Mouse (Mus musculus): ENCODE data around the gene Rnase10.
A peak's percentile ranks its signal among the peaks of the same experiment; 100 is the strongest.
"Not testable (repeated sequence)": the region's sequence is repeated elsewhere in the genome, so short reads cannot be mapped to it uniquely, and the experiment has no call there.

Rnase10 gene

DNA sequence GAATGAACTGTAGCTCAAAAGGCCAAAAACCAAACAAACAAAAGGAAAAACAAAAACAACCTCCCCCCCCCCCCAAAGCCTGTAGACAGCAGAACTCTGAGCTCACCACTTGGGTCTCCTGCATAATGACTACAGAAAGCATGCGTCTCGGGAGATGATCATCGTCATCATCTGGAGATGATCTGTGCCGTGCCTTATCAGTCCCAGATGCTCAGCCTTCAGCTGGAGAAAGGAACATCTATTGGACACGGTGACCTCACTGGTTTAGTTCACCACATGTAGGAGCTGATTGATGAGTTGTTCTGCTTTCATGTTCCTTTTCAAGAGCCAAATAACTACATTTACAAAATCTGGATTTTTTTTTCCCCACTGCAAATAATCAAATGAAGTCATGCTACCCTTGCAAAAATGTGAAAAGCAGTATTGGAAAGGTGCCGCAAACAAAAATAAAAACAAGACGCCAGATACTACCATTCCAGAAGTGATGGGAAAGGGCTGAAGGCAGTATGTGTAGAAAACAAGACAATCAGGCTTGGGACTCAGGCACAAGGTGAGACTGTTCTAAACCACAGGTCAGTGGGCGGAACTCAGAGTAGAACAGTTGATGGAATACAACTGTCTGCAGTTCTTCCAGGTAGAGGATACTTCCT, at the start of gene Rnase10:
Rnase10 (plus strand) TSS at position 600 of the 650 bp plus-strand sequence.
- DNase-seq = no peak

DNA sequence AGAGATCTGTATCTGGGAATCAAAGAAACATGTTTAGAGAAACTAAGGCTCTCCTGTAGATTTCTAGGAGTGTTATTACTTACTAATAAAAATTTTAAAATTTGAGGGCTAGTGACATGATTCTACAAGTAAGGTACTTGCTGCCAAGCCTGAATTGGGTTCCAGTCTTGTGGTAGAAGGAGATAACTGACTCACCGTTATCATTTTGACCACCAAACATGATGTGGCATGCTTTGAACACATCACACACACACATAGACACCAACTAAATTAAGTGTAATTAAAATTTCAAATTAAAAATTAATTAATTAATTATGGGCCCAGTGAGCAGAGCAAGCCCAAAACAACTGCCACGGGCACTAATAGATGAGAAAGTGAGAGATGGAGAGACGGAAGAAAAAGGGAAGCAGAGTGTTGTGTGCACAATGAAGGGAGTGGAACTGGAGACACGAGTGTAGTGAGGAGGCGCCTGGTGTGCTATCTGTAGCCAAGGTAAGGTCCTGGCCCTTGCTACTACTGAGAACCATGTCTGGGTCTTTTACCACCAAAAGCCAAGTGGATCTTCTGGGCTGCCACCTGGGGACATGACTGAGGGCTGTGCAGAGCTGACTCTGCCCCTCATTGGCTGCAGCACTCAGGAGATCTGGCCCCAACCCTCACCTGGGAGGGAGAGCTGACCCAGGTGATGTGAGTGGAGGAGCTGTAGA, 49.1 kb upstream of the Rnase10 start:
- DNase-seq = not testable (repeated sequence)

DNA sequence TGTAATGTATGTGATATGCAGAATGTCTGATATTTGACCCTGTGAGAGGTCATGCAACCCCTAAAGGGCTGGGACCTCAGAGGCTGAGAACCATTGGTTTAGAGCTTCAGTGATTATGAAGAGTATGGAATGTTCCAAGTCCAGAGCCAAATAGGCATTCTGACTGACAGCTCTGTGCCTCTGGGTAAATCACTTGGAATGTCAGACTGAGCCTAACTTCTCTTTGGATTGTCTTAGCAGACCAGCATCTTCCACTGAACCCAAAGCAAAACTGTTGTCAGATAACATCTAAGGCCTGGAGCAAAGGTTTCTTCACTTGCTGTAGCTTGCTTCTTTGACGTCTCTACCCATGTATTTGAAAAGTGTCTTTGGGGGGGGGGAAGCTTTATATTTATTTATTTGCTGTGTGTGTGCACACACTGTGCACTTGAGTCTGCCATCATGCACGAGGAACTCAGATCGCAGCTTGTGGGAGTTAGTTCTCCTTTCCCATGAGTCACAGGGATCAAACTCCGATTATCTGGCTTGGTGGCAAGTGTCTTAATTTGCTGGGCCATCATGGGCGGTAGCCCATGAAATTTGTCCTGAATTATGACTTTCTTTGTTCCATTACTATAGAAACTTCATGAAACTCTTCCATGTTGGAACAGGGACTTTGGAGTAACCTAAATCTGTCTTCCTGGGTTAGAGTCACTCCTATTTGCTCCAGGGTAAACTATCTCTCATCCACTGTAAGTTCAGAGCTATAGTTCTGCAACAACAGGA, 39.2 kb upstream of the Rnase10 start:
- no peak for DNase-seq

DNA sequence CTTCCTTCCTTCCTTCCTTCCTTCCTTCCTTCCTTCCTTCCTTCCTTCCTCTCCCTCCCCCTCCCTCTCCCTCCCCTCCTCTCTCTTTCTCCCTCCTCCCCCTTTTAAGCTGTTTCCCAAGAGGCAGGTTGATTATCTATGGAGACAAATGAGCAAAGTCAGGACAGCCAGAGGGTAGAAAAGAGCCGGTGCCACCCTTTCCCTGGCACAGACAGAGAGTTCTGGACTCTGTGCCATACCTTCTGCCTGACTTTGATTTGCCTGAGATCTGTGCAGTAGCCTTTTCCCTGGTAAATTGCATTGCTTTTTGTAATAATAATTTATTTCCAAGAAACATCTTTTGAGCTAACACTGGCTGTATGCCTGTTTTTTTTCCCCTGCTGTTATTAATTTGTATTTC, 38.5 kb upstream of the Rnase10 start:
- no peak for DNase-seq

DNA sequence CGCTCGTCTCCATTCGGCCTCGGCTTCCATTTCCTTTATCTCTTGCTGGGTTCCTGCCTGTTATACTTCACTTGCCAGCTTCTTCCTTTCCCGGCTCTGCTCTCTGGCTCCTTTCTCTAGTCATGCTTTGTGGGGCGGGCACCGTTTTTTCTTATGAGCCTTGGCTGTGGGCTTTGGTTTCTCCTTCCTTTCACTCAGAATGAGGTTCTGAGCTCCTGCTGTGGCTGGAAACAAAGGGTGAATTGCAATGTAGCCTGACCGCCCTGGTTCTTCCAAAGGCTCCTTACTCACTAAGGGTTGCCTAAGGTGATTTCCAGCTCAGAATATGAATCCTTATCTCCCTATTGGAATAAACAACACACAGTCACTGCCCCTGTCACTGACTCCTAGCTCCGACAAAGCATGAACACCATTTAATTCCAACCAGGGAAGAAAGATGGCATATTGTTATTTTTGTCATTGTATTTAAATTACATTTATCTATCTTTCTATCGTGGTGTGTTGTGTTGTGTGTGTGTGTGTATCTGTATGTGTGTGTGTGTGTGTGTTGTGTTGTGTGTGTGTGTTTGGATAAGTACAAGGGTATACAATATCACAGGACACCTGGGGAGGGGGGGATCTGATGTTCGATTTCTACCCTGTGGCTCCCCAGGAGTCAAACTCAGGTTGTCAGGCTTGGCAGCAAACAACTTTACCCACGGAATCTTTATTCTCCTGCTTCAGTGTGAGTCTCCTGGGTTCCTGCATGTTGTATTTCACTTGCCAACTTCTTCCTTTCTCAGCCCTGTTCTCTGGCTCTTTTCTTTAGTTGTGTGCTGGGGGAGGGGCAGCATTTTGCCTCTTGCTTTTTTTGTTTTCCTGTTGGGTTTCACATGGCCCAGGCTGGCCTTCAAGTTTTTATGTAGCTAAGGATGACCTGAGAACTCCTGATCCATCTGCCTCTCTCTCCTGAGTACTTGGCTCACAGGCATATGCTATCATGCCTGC, 37.7 kb upstream of the Rnase10 start:
- peak; percentile 43 for DNase-seq

DNA sequence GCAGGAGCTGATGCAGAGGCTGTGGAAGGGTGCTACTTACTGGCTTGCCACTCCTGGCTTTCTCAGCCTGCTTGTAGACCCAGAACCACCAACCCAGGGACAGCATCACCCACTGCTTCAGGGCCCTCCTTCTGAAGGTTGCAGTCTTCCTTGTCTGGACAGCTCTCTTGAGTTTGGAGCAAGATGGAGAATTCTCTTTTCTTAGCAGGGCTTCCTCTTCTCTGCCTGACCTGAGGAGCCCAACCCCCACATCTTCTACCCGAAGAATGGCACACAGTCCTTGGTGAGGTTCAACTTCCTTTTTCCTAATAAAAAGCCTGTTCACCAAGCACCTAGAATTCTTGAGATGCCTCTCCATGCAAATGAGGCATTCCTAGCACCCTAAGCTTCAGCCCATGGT, 36.7 kb upstream of the Rnase10 start:
- DNase-seq = no peak

DNA sequence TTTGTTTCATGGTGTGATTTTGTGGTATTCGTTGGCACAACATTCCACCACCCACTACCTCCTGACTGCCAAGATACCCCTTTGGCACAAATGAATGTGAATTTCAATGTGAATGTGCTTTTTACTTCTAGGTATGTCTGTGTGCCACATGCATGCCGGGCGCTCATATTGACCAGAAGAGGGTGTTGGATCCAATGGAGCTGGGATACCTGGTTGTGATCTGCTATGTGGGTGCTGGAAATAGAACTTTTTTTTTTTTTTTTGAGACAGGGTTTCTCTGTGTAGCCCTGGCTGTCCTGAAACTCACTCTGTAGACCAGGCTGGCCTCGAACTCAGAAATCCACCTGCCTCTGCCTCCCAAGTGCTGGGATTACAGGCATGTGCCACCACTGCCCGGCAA, 34.5 kb upstream of the Rnase10 start:
- not testable (repeated sequence) for DNase-seq

DNA sequence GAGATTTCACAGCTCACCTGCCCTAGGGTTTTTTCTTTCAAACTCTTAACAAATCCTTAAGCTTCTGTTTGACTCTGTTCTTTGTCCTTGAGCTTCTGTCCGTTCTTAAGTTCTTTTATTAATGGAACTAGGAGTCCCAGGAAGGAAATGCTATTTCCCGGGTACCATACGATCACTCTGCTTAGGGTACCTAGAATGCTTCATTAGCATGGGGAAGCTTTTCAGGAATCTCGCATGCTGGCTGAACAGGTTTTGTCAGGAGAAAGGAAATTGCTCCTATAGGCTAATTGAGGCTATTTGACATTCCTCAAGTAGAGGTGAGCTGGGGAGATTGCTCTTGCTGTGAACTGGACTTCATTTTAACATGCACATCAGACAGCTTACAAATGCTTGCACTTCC, 33.9 kb upstream of the Rnase10 start:
- no peak for DNase-seq

DNA sequence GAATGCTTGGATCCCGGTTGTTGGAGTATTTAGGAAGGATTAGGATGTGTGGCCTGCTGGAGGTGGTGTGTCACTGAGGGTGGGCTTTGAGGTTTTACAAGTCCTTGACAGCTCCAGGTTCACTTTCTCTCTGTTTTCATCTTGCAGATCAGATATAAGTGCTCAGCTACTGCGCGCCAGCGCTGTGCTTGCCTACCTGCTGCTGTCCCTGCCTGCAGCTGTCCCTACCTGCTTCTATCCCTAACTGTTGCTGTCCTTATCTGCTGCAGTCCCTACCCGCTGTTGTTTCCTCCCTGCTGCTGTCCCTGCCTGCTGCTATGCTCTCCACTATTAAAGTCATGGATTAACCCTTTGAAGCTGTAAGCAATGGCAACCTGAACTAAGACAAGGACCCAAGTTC, 32.5 kb upstream of the Rnase10 start:
- DNase-seq = no peak

DNA sequence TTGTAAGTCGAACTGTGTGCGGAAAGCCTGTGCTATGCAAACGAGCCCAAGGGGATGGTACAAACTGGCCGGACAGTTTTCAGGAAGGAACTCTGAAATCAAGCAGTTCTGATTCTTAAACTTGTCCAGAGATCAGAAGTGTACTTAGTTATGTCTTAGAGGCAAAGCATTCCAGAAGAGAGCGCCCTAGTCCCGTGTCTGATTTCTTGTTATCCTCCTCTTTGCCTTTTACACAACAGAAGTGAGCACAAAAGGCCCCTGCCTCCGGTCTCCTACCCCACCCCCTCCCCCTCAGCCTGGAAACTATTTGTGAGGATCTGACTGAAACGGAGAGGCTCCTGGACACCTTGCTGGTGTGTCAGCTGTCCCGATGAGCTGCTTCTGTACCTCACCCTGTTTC, 30.9 kb upstream of the Rnase10 start:
- no peak for DNase-seq

DNA sequence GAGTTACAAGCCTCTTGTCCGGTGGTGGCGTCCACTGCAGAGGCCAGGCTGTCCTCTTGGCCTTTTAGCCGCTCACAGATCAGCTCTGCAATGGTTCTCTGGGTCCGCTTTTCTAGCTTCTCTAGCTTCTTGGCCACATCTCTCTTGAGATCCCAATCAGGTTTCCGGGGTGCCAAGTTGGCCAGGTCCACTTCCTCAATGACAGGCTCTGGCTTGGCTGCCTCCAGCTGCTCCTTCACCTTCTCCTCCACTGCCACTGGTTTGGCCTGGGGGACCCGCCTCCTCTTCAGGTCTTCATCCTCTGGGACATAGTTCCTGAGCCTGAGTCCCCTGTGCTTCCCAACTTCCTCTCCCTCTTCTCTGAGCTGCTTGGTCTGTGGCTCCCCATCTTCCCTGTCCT, 29.1 kb upstream of the Rnase10 start:
- DNase-seq = not testable (repeated sequence)

DNA sequence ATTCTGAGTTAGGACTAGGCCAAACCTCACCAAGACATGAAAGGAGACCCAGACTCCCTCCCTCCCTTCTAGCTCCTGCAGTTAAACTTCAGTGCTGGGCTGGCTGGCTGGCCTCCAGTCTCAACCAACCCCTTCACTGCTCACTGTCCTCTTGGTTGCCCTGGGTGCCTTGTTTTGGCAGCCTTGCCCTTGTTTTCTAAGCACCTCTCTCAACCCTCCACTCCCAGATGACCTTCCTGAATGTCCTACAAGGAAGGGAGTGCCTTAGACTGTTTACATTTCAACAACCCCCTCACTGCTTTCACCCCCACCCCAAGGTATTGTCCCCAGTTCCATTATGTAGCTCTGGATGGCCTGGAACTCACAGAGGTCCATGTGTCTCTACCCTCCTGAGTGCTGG, 27.9 kb upstream of the Rnase10 start:
- no peak for DNase-seq

DNA sequence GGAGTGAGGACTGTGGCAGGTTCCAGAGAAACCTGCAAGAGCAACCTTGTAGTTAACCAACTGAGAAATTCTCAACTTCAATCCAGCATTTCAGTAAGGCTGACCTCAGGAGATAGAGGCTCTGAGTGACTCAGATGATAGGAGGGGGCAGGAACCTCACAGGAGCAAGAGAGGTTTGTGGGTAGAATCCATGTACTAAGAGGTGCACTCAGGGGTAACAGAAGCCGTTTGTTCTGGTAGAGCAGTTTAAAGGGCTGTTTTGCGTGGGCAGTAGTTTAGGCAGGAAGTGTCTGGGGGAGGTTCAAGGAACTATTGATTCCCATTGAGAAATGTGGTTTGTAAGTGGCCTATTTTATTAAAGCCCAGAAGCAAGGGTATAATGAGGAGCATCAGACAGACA, 26.3 kb upstream of the Rnase10 start:
- DNase-seq = no peak

DNA sequence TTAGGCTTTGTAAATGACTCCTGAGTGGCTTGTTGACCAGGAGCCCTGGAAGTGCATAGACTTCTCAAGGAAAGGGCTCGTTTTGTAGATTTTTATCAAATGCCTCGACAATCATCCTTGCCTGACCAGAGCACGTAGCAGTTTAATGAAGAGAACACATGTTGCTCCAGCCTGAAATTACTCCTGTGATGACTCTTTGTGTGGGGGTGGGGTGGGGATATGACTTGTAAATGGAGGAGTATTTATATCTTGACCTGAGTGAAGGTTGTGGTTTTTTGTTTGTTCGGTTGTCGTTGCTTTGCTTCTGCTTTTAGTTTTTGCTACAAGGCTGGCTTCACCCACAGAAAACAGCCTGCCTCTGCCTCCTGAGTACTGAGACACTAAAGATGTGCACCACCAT, 25.7 kb upstream of the Rnase10 start:
- DNase-seq = no peak

DNA sequence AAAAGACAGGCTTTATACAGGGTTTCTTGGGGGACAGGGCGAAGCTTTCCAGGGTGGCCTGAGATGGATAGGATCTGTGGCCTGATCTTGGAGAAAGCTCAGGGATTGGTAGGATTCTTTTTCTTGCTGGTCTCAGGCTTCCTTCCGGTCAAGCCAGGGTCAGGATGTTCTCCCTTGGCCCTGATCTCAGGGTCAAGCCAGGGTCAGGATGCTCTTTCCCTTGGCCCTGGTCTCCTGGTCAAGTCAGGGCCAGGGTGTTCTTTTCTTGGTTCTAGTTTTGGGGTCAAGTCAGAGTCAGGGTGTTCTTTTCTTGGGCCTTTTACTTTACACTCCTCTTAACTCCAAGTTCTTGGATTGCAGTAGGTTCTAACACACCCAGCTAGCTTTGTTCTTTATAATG, 19.9 kb upstream of the Rnase10 start:
- no peak for DNase-seq

DNA sequence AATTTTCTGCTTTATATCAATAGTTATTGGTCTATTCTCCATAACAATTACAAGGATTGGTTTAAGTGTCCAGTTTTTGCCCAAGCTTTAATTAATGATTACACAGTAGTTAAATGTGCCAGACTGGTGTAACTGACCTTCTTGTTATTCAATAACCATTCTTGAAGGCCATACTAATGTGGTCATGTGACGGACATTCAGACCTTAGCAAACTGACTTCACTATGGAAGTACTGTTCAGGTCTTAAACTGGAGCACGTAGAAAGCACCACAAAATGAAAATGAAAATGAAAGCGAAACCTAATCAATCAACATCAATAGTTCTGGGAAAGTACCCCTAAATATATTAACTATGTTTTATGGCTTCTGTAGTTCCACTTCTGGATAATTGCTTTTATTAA, 16.5 kb upstream of the Rnase10 start:
- no peak for DNase-seq

DNA sequence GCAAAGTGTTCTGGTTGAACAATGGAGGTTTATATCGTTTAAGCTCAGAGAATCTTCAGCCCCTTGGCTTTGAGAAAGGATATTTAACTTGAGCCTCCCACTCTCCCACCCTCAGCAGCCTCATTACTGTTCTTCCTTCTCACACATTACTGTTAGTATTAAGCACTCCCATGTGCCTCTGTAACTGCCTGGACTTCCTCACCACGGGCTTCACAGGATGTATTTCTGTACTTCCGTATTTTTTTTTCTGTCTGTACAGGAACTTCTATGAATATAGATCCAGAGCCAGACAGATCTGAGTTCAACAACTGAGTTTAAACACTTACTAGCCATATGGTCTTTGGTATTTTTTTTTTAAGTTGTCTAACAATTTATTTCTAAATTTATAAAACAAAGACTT, 10.5 kb upstream of the Rnase10 start:
- no peak for DNase-seq

DNA sequence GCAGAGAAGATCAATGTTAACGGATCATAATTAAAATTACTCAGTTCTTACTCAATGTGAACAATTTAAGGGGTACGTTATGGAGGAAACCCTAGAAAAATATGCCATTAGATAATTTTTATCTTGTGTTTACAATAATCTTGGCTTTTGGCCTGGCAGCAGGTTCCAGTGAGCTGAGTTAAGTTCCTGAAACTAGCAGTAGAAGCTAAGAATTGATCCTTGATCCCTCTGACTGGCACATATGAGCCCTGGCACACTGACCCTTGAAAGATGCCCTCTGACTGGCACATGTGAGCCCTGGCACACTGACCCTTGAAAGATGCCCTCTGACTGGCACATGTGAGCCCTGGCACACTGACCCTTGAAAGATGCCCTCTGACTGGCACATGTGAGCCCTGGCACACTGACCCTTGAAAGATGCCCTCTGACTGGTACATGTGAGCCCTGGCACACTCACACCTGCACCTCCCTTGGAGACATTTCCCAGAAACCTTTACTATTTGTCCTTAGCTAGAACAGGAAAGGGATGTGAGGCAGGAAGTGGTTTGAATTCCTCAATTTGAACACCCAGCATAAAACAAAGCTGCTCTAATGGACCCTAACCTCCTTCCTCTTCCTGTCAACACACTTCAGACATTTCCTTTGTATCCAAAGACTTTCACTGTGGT, 9.4 kb upstream of the Rnase10 start:
- no peak for DNase-seq

DNA sequence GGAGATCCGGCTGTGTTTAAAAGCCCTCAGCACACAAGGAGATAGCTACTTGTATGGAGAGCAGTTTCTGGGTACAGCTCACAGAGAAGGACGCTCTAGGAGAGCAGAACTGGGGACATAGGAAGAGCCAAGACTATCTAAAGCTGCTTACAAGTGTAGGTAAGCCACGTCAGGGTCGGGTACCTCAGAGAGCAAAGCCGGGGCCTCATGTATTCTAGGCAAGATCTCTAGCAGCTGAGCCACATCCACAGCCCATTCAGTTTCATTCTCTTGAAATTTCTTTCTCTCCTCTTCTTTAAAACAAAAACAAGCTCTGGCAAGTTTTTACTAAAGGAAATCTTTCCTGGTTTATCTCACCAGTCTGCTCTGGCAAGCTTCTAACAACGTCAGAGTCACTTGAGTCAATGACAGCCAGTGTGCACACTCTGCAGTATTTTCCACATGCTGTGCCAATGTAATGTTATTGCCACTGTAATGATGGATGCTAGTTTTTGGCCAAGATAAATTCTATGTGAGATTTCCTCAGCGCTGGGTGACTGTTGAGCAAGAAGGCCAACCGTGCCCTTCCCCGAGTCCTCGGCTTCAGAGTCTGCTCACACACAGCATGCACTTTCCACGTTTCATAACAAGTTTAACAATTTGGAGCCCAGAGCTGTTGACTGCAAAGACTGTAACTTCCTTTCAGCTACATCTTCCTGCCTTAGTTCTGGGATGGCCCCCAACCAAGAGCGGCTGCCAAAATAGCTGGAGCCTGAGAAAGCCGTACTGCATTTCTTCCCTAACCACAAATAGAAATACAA, 563 bp downstream of the Rnase10 start:
- DNase-seq = no peak

DNA sequence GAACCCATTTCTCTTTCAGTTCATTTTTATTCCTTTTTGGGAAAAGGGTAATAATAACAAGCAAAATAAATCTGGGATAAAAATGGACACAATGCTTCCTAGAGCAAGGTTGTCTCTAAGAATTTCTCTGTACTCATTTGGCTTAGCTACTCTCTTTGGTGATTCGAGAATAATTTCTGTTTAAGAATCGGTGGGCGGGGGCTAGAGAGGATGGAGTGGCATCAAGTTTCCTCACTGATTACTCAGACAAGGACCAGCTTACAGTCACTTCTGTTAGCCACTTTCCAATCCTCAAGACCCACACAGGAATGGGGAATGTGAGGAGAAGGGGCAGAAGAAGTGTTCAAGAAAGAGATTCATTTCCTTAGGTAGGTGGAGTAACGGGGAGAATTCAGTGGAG, 1.2 kb downstream of the Rnase10 start:
- DNase-seq = no peak

DNA sequence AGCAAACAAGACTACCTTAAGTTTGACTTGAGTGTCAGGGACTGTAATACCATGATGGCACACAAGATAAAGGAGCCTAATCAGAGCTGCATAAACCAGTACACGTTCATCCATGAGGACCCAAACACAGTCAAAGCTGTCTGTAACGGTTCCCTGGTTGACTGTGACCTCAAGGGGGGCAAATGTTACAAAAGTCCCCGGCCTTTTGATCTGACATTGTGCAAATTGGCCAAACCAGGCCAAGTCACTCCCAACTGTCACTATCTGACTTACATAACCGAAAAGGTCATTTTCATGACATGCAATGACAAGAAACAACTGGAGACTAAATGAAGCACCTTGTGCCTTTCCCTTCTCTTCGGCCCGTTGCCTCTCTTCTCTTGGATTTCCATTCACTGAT, 2.0 kb downstream of the Rnase10 start:
- no peak for DNase-seq
